Mouse (Mus musculus) erythroblast, embryonic 14.5 days (primary cell): Measurements from ENCODE around the gene Arih2.

Experiments
- GATA1 ChIP-seq: IDR thresholded peaks from 2 replicates; pipeline ENCODE4 v1.6.1; 2012; ENCODE audit warnings: low read length, inconsistent platforms, mixed read lengths
- TAL1 ChIP-seq: IDR thresholded peaks from 3 replicates; pipeline ENCODE4 v1.6.1; 2012; ENCODE audit warnings: low read length, inconsistent platforms, mixed read lengths

DNA sequence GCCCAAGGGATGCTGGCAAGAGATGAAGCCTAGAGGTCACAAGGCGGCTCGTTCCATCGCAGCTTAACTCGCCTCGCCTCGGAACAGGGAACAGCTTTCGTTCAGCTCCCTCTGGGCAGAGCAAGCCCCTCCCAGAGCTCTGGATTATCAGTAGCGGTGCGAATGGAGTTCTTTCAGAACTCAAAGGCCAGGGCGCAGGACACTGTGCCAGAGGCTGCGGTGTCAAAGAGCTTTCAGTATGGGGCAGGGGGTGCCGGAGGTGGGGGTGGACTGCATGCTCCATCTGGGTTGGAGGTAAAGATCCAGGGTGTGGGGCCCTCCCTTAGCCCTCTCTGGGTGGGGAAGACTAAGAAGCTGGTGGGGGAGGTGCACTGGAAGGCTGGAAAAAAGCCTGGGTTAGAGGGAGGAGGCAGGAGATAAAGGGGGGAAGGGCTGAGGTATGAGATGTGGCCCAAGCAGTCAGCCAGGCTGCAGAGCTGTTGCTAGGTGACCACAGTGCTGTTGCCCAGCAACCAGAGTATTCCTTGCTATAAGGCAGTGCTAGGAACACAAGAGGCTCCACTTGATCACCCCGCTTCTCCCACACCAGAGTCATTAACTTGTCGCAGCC lies 61.5 kb downstream of the Arih2 start:
- no peak for TF ChIP-seq TAL1
- no peak for TF ChIP-seq GATA1
